Mouse (Mus musculus): ENCODE measurements at regions not wholly inside any gene's neighbourhood (a gene's known extent, or its start where the extent isn't known, plus 50 kb on each side); places are given as distances from the start of the nearest gene placed in this dataset.

- Histone ChIP-seq H3K27ac (no peak overlapping the region), H3K4me1 (replicated peaks) (no peaks in the 10 kb centered on the region), H3K4me3 (no peak overlapping the region), H3K27me3 (no peaks in the 10 kb centered on the region), H3K9me3 (no peaks in the 10 kb centered on the region), H3K4me2 (no peak overlapping the region), H3K9ac (no peak overlapping the region), H3K36me3 (no peaks in the 10 kb centered on the region)
- ATAC-seq (ENCODE audit: low FRiP score) = no peak
- 81% methylated on average over 6 of the region's 6 CpGs for WGBS
These were observed 340.6 kb upstream of the Tbx3 start for GRCm38 (mm10) chr5:119329860-119330259.

DNA sequence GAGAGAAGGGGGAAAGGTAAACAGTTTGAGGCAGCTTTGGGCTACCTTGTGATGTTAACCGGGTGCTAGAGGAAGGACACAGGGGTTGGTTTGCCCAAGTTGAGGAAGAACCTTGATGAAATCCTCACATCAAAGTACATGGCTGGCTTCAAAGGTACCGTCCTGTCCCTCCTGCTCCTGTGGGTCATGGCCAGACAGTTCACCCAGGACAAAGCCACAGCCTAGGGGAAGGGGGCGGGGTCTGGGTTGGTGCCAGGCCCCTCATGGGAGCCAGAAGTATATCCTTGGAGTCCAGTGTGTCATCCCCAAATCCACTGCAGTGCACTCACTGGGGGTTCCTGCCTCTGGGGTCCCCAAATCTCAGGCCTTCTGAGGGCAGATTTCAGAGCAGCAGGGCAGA, 339.0 kb upstream of the Tbx3 start:
- Histone ChIP-seq H3K4me1 (replicated peaks) (no peaks in the 10 kb centered on the region), H3K36me3 (no peaks in the 10 kb centered on the region), H3K4me3 (no peak overlapping the region), H3K4me2 (no peak overlapping the region), H3K27ac (no peak overlapping the region), H3K9me3 (no peaks in the 10 kb centered on the region), H3K27me3 (peaks cover 5% of the 10 kb centered on the region; the same call in 1 of the 2 replicates), H3K9ac (no peak overlapping the region)
- WGBS = 61% methylated on average over 3 of the region's 3 CpGs
- no peak for ATAC-seq (ENCODE audit: low FRiP score)

DNA sequence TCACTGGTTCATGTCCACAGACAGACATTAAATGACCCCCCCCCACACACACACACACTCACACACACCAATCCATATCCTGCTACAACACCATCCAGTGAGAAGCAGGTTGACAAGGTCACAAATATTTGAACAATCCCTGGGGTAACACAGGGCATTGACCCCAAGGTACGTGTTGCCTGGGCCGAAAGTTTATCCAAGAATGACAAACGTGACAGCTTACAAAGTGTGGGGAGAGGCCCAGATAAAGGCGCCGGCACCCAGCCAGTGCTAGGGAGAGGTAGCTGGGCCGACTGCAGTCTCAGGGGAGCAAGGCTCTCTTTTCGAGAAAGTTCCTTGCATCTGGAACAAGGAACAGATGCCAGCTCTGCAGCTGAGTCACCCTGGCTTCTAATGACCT, 337.8 kb upstream of the Tbx3 start:
- H3K27me3 ChIP-seq = peaks cover 5% of the 10 kb centered on the region; the same call in 1 of the 2 replicates
- no peak for ATAC-seq (ENCODE audit: low FRiP score)
- no peak overlapping the region for H3K4me2 ChIP-seq
- H3K4me1 ChIP-seq (replicated peaks) = no peaks in the 10 kb centered on the region
- H3K36me3 ChIP-seq = no peaks in the 10 kb centered on the region
- no peak overlapping the region for H3K9ac ChIP-seq
- H3K4me3 ChIP-seq = no peak overlapping the region
- H3K9me3 ChIP-seq = no peaks in the 10 kb centered on the region
- no peak overlapping the region for H3K27ac ChIP-seq
- 67% methylated on average over 7 of the region's 7 CpGs for WGBS

DNA sequence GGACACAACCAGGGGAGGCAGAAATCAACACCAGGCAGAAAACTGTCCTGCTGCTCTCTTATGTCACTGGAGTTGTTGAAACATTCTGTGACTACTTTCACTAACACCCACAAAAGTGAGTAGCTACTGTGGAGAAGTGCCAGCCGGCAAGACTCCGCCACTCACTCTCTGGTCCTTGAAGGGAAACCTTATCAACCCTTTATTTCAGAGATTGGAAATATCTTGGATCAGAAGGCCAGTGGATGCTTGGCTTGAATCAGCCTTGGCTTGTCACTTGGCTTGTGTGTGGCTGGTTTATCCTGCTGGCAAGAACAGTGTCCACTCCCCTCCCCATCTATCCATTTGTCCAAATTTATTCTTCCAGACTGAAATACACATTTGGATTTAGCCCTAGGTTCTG, 335.3 kb upstream of the Tbx3 start:
- no peak overlapping the region for H3K4me2 ChIP-seq
- H3K9me3 ChIP-seq = no peaks in the 10 kb centered on the region
- WGBS = 98% methylated on average over 2 of the region's 2 CpGs
- no peak for ATAC-seq (ENCODE audit: low FRiP score)
- no peak overlapping the region for H3K27ac ChIP-seq
- H3K27me3 ChIP-seq = peaks cover 5% of the 10 kb centered on the region; the same call in 1 of the 2 replicates
- no peaks in the 10 kb centered on the region for H3K4me1 ChIP-seq (replicated peaks)
- no peaks in the 10 kb centered on the region for H3K36me3 ChIP-seq
- H3K9ac ChIP-seq = no peak overlapping the region
- H3K4me3 ChIP-seq = no peak overlapping the region

DNA sequence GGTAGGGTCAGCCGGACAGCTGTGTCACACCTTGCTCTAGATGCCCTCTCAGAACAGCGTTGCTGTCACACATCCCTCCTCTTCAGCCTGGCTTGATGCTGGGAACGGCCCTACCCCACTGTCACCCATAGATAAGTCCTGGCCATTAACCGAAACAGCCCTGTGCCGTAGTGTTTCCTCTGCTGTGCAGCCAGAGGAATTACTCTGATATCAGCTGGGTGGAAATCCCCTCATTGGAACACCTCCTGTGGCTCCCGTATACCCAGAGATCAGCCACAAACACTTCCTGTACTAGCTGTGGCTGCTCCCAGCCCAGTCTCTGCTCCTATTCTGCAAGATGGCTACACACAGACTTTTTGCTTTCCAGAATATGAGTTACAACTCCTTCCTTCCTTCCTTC, 334.5 kb upstream of the Tbx3 start:
- H3K4me1 ChIP-seq (replicated peaks) = no peaks in the 10 kb centered on the region
- H3K4me3 ChIP-seq = no peak overlapping the region
- H3K4me2 ChIP-seq = no peak overlapping the region
- H3K9me3 ChIP-seq = no peaks in the 10 kb centered on the region
- 88% methylated on average over 6 of the region's 6 CpGs for WGBS
- no peak for ATAC-seq (ENCODE audit: low FRiP score)
- no peak overlapping the region for H3K9ac ChIP-seq
- H3K27me3 ChIP-seq = peaks cover 5% of the 10 kb centered on the region; the same call in 1 of the 2 replicates
- no peaks in the 10 kb centered on the region for H3K36me3 ChIP-seq
- no peak overlapping the region for H3K27ac ChIP-seq

DNA sequence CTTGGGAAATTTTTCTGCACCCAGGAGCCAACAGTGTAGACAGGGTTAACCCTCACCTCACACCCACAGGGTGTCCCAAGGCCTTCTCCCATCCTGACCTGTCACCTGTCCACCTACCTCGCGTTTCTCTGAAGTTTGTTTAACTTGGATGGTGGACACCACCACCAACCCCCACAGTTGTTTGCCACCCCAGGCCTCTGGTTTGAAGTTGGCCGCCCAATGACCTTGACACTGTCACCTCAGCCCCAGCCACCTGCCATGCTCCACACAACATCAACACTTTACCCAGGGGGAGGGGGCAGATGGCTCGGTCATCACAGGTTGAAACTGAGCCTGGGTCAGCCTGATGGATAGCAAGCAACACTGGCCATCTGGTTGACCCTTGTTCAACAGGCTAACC, 332.7 kb upstream of the Tbx3 start:
- Histone ChIP-seq H3K27me3 (peaks cover 5% of the 10 kb centered on the region; the same call in 1 of the 2 replicates), H3K4me2 (no peak overlapping the region), H3K4me3 (no peak overlapping the region), H3K36me3 (no peaks in the 10 kb centered on the region), H3K27ac (no peak overlapping the region), H3K9ac (no peak overlapping the region), H3K9me3 (no peaks in the 10 kb centered on the region), H3K4me1 (replicated peaks) (no peaks in the 10 kb centered on the region)
- no peak for ATAC-seq (ENCODE audit: low FRiP score)
- WGBS = 88% methylated on average over 4 of the region's 4 CpGs

GRCm38 (mm10) chr5:119338711-119339110, 331.8 kb upstream of the Tbx3 start:
- Histone ChIP-seq H3K9me3 (no peaks in the 10 kb centered on the region), H3K9ac (no peak overlapping the region), H3K27me3 (peaks cover 5% of the 10 kb centered on the region; the same call in 1 of the 2 replicates), H3K36me3 (no peaks in the 10 kb centered on the region), H3K4me2 (no peak overlapping the region), H3K4me1 (replicated peaks) (no peaks in the 10 kb centered on the region), H3K4me3 (no peak overlapping the region), H3K27ac (no peak overlapping the region)
- no peak for ATAC-seq (ENCODE audit: low FRiP score)
- WGBS = 93% methylated on average over 6 of the region's 6 CpGs

DNA sequence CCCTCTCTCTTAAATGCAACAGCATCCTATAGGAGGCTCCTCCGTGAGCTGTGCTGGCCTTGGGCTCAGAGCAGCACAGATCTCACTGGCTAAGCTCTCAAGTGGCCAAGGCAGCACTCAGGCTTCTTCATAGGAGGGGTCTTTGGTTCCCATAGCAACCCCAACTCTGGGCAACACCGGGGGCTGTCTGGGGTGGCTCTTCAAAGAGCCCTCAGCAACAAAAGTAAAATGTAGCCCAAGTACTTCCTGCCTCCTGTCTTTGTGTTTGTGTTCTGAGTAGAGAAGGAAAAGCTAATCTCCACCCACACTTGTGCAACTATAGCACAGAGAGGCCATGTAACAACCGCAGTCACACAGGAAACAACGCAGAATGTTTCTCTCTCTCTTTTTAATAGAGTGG, 322.2 kb upstream of the Tbx3 start:
- H3K9me3 ChIP-seq = no peaks in the 10 kb centered on the region
- H3K4me1 ChIP-seq (replicated peaks) = 0 out of 2 replicates have a peak, but pooled peaks cover 3% of the 10 kb centered on the region
- no peaks in the 10 kb centered on the region for H3K36me3 ChIP-seq
- ATAC-seq (ENCODE audit: low FRiP score) = no peak
- 0 out of 2 replicates have a peak, but pooled peaks cover 3% of the 10 kb centered on the region for H3K27me3 ChIP-seq
- no peak overlapping the region for H3K4me3 ChIP-seq
- 44% methylated on average over 4 of the region's 4 CpGs for WGBS
- H3K27ac ChIP-seq = no peak overlapping the region
- no peak overlapping the region for H3K4me2 ChIP-seq
- no peak overlapping the region for H3K9ac ChIP-seq

- Histone ChIP-seq H3K36me3 (no peaks in the 10 kb centered on the region), H3K9ac (no peak overlapping the region), H3K4me1 (replicated peaks) (0 out of 2 replicates have a peak, but pooled peaks cover 3% of the 10 kb centered on the region), H3K4me2 (no peak overlapping the region), H3K9me3 (no peaks in the 10 kb centered on the region), H3K27me3 (0 out of 2 replicates have a peak, but pooled peaks cover 3% of the 10 kb centered on the region), H3K27ac (no peak overlapping the region), H3K4me3 (no peak overlapping the region)
- ATAC-seq (ENCODE audit: low FRiP score) = no peak
- WGBS = 86% methylated on average over 6 of the region's 6 CpGs
These were observed 321.1 kb upstream of the Tbx3 start for GRCm38 (mm10) chr5:119349395-119349794.

DNA sequence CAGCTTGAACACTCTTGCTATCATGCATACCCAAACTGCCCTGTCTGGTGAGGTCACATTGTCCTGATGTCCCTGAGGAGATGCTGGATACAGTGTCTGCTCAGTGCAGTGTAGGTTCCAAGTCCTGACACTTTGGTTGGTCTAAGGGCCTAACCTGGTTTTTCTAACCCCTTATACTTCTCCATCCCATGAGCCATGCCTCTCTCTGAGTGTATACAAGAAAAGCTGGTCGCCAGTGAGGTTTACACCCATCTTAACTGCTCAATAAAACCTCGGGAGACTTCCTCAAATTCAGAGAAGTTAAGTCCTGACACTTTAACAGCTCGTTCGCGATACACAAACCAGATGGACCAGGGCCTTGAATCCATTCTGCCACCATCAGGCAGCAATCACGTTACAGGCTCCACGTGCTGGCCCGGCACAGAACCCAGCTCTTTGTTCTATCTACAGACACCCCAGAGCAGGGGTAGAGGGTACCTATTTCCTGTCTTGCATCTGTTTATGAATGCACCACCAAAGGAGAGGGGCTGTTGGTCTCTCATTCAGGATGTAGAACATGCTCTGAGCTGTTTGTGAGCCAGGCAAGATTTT, 320.0 kb upstream of the Tbx3 start:
- H3K4me3 ChIP-seq = no peak overlapping the region
- H3K9me3 ChIP-seq = no peaks in the 10 kb centered on the region
- no peak for ATAC-seq (ENCODE audit: low FRiP score)
- 83% methylated on average over 8 of the region's 8 CpGs for WGBS
- H3K27me3 ChIP-seq = 0 out of 2 replicates have a peak, but pooled peaks cover 3% of the 10 kb centered on the region
- 0 out of 2 replicates have a peak, but pooled peaks cover 3% of the 10 kb centered on the region for H3K4me1 ChIP-seq (replicated peaks)
- H3K27ac ChIP-seq = no peak overlapping the region
- no peaks in the 10 kb centered on the region for H3K36me3 ChIP-seq
- no peak overlapping the region for H3K4me2 ChIP-seq
- H3K9ac ChIP-seq = no peak overlapping the region

GRCm38 (mm10) chr5:119355471-119355870, 315.0 kb upstream of the Tbx3 start:
- Histone ChIP-seq H3K27me3 (no peaks in the 10 kb centered on the region), H3K4me2 (no peak overlapping the region), H3K4me1 (replicated peaks) (no peaks in the 10 kb centered on the region), H3K4me3 (no peak overlapping the region), H3K36me3 (no peaks in the 10 kb centered on the region), H3K9ac (no peak overlapping the region), H3K27ac (no peak overlapping the region), H3K9me3 (no peaks in the 10 kb centered on the region)
- ATAC-seq (ENCODE audit: low FRiP score) = no peak
- WGBS = 93% methylated on average over 10 of the region's 10 CpGs

GRCm38 (mm10) chr5:119356051-119356450, 314.4 kb upstream of the Tbx3 start:
- no peak overlapping the region for H3K4me2 ChIP-seq
- H3K4me1 ChIP-seq (replicated peaks) = no peaks in the 10 kb centered on the region
- no peak overlapping the region for H3K4me3 ChIP-seq
- H3K27me3 ChIP-seq = 0 out of 2 replicates have a peak, but pooled peaks cover under 1% of the 10 kb centered on the region
- no peak overlapping the region for H3K9ac ChIP-seq
- no peaks in the 10 kb centered on the region for H3K9me3 ChIP-seq
- 75% methylated on average over 5 of the region's 5 CpGs for WGBS
- H3K36me3 ChIP-seq = no peaks in the 10 kb centered on the region
- no peak overlapping the region for H3K27ac ChIP-seq
- no peak for ATAC-seq (ENCODE audit: low FRiP score)

DNA sequence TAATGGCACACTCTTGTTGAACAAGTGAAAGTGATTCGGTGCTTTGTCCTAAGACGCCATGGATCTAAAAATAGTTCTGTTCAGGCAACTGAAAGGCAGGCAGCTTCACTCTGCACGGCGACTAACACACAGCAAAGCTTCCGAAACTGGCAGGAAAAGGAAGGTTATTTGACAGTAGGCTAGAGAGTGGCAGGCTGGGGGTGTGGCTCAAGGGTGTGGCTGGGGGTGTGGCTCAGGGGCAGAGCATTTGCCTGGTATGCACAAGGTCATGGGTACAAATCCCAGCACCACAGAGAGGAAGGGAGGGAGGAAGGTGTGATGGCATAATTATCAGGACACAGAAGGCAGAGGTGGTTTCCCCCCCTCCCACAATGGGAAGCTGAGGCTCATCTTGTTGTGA, 310.8 kb upstream of the Tbx3 start:
- Histone ChIP-seq H3K9me3 (no peaks in the 10 kb centered on the region), H3K9ac (no peak overlapping the region), H3K27me3 (0 out of 2 replicates have a peak, but pooled peaks cover 4% of the 10 kb centered on the region), H3K4me1 (replicated peaks) (no peaks in the 10 kb centered on the region), H3K4me2 (no peak overlapping the region), H3K36me3 (no peaks in the 10 kb centered on the region), H3K4me3 (no peak overlapping the region), H3K27ac (no peak overlapping the region)
- WGBS = 70% methylated on average over 5 of the region's 5 CpGs
- ATAC-seq (ENCODE audit: low FRiP score) = no peak

Measured in hindbrain, embryonic 13.5 days (tissue).